Mouse (Mus musculus): ENCODE data around the gene Mier1. TPM values are rescaled to one million over a fixed set of nuclear protein-coding genes. Genes with fewer than 3 reads are reported as not detected.

The Mier1 gene
- total RNA-seq, 2 experiments from 2014 or later: 19.4 to 21.6 TPM

Other genes with a start within 250 kb of the Mier1 start
- not detected for gene Tctex1d1, start 135.8 kb upstream of the Mier1 start, total RNA-seq (2021)
- not detected for gene Insl5, start 87.5 kb upstream of the Mier1 start, total RNA-seq (2021)
- gene Wdr78, start 165 bp downstream of the Mier1 start, total RNA-seq (2021): under 1 TPM; 0.53 to 0.59 TPM
- 1 to 10 TPM; 6.0 to 7.4 TPM for gene Slc35d1, start 100.8 kb downstream of the Mier1 start, total RNA-seq (2021)
- not detected for gene 4921539E11Rik, start 176.5 kb downstream of the Mier1 start, total RNA-seq (2021)
- 10 to 100 TPM; 25.6 to 29.0 TPM for gene Oma1, start 199.4 kb downstream of the Mier1 start, total RNA-seq (2021)

Measured in gastrocnemius, adult 18-20 months (tissue).